Mouse (Mus musculus) spleen, postnatal 0 days (tissue): Measurements from ENCODE around the gene Scn10a. TPM values are rescaled to one million over a fixed set of nuclear protein-coding genes. Genes with fewer than 3 reads are reported as not detected.

Experiments
- polyA plus RNA-seq: library from polyadenylated mRNA; unstranded; fragments of >200 nt; fragmentation: Nextera tagmentation; extraction: Ambion mirVana; gene quantifications from 2 replicates; pipeline ENCODE4 v1.2.1, GENCODE M21; 2015

Gene Scn10a
- 0.04 TPM in 1 of 2 replicates, not detected in the other for polyA plus RNA-seq

GRCm38 (mm10) chr9:119719222-119719621 lies at the start of gene Scn10a:
Scn10a (minus strand) TSS chr9:119719322.

GRCm38 (mm10) chr9:119578636-119579438 lies 140.3 kb downstream of the Scn10a start, which contains the start of gene Scn5a:
Scn5a (minus strand) TSS chr9:119579016.

Other genes with a start within 250 kb of the Scn10a start
- gene Scn5a, start 140.3 kb downstream of the Scn10a start, polyA plus RNA-seq: 0.06 and 0.08 TPM in 2 replicates
- 0.02 and 0.04 TPM in 2 replicates for gene Scn11a, start 106.1 kb upstream of the Scn10a start, polyA plus RNA-seq
- 19.0 and 22.3 TPM in 2 replicates for gene Wdr48, start 175.6 kb upstream of the Scn10a start, polyA plus RNA-seq
- 8.3 and 10.4 TPM in 2 replicates for gene Gorasp1, start 218.2 kb upstream of the Scn10a start, polyA plus RNA-seq
- 0.12 and 0.29 TPM in 2 replicates for gene Ttc21a, start 218.3 kb upstream of the Scn10a start, polyA plus RNA-seq